Mouse (Mus musculus): ENCODE data around the gene Cd3e.

- TF ChIP-seq MAX (IDR thresholded peaks at IDR 0.05; ENCODE audit: low read depth) (no peak), POLR2A (IDR thresholded peaks at IDR 0.05; ENCODE audit: insufficient read length, low read depth) (no peak), TCF3 (IDR thresholded peaks at IDR 0.05; ENCODE audit: insufficient read length, low read depth) (no peak)
Measured at GRCm38 (mm10) chr9:45048511-45048910, 39.1 kb upstream of the Cd3e start.

Measured in myocyte (in vitro differentiated cells).